20 mouse cellular contexts compared by ENCODE assay signal in the genomic region with DNA sequence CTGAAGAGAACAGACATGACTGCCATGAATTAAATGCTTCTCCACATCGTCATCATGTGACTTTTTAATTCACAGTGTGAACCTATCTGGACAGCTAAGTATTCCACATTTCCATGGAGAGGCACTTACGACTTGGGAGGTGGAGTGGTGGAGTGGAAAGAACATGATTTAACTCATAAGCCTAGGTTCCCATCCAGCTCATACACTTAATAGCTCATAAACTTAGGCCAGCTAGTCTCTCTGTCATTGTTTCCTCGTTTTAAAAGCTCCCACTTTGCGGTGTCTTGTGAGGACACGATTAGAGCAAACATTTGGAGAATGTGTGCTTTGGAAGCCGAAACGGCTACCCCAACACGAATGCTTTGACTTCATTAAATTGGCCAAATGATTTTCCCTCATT.
DNase-seq lines count a peak whose midpoint lies in the region; ATAC-seq and TF ChIP-seq lines count a peak whose summit lies in the region.
"Had no signal": no experiment of that assay in that cellular context is flagged by ENCODE, and none has a peak within 500 bp of the region (broad histone marks: within the 10 kb centered on the region; RNA-seq: fewer than 3 reads in every experiment).

No protein-coding gene starts in this region.

- no peak overlapping the region for H3K9ac ChIP-seq in kidney, postnatal 0 days (ENCODE audit: low read depth, low read length)
- no peak overlapping the region for H3K9ac ChIP-seq in forebrain, embryonic 14.5 days (ENCODE audit: low read length)
- H3K9ac ChIP-seq: embryonic facial prominence, embryonic 12.5 days; forebrain, embryonic 13.5 days had no signal

- no peaks in the 10 kb centered on the region for H3K4me1 ChIP-seq in kidney, postnatal 0 days (replicated peaks; ENCODE audit: insufficient read depth, low read length)
- no peaks in the 10 kb centered on the region for H3K4me1 ChIP-seq in forebrain, embryonic 14.5 days (ENCODE audit: control insufficient read depth, insufficient read depth, low read length)
- H3K4me1 ChIP-seq: embryonic facial prominence, embryonic 10.5 days; embryonic facial prominence, embryonic 12.5 days; forebrain, embryonic 13.5 days had no signal

- H3K27me3 ChIP-seq in kidney, postnatal 0 days (ENCODE audit: insufficient read depth, low read length): no peaks in the 10 kb centered on the region
- H3K27me3 ChIP-seq in forebrain, embryonic 14.5 days (replicated peaks; ENCODE audit: control insufficient read depth, insufficient read depth, low read length): no peaks in the 10 kb centered on the region
- H3K27me3 ChIP-seq: embryonic facial prominence, embryonic 12.5 days; forebrain, embryonic 13.5 days; Patski had no signal

- no peak overlapping the region for H3K27ac ChIP-seq in kidney, postnatal 0 days
- H3K27ac ChIP-seq in forebrain, embryonic 14.5 days (ENCODE audit: low read depth, low read length): no peak overlapping the region
- H3K27ac ChIP-seq: embryonic facial prominence, embryonic 10.5 days; embryonic facial prominence, embryonic 12.5 days; forebrain, embryonic 13.5 days had no signal

- H3K4me2 ChIP-seq in kidney, postnatal 0 days (ENCODE audit: low read length): no peak overlapping the region
- no peak overlapping the region for H3K4me2 ChIP-seq in forebrain, embryonic 14.5 days (ENCODE audit: low read length)
- H3K4me2 ChIP-seq: embryonic facial prominence, embryonic 12.5 days; forebrain, embryonic 13.5 days had no signal

- no peak overlapping the region for H3K4me3 ChIP-seq in kidney, postnatal 0 days (replicated peaks; ENCODE audit: low read depth, low read length)
- H3K4me3 ChIP-seq in forebrain, embryonic 14.5 days (ENCODE audit: low read depth, low read length): no peak overlapping the region
- H3K4me3 ChIP-seq: embryonic facial prominence, embryonic 10.5 days; embryonic facial prominence, embryonic 12.5 days; forebrain, embryonic 13.5 days had no signal

- H3K36me3 ChIP-seq in kidney, postnatal 0 days (ENCODE audit: insufficient read depth, low read length): no peaks in the 10 kb centered on the region
- no peaks in the 10 kb centered on the region for H3K36me3 ChIP-seq in forebrain, embryonic 14.5 days (ENCODE audit: control insufficient read depth, insufficient read depth, low read length)
- H3K36me3 ChIP-seq: embryonic facial prominence, embryonic 10.5 days; embryonic facial prominence, embryonic 12.5 days had no signal

- 62% methylated on average over 8 of the region's 8 CpGs for WGBS in kidney, postnatal 0 days
- WGBS in forebrain, embryonic 14.5 days: 83% methylated on average over 8 of the region's 8 CpGs

- no peaks in the 10 kb centered on the region for H3K9me3 ChIP-seq in kidney, postnatal 0 days (replicated peaks; ENCODE audit: low read length)
- no peaks in the 10 kb centered on the region for H3K9me3 ChIP-seq in forebrain, embryonic 14.5 days (replicated peaks; ENCODE audit: control insufficient read depth, low read length)
- H3K9me3 ChIP-seq: embryonic facial prominence, embryonic 10.5 days; embryonic facial prominence, embryonic 12.5 days; forebrain, embryonic 13.5 days had no signal

- no peak for TF ChIP-seq CTCF in kidney, postnatal 0 days (IDR thresholded peaks at IDR 0.05; ENCODE audit: low read depth)

- ATAC-seq in kidney, postnatal 0 days (replicated peaks; ENCODE audit: low FRiP score, low read depth): no peak
- no peak for ATAC-seq in forebrain, embryonic 14.5 days
- ATAC-seq: activated CD4-positive, CD25-positive, alpha-beta regulatory T cell, adult 4 months; forebrain, embryonic 13.5 days; forebrain, embryonic 16.5 days; Patski had no signal

- peak; percentile 18 for DNase-seq in kidney, postnatal 0 days (ENCODE audit: low spot score)
- no peak for DNase-seq in kidney, postnatal 14 days
- peak; percentile 10 for DNase-seq in lung, postnatal 10 days
- no peak for DNase-seq in lung, postnatal 36 days
- DNase-seq in skeletal muscle tissue, adult 2 months (ENCODE audit: low read depth, low spot score): peak; percentile 1
- DNase-seq in forebrain, embryonic 14.5 days (ENCODE audit: low spot score): no peak
- DNase-seq: adrenal gland, adult 8-10 months; adrenal gland, postnatal 14 days; adrenal gland, postnatal 36 days; cerebellum, adult 11-12 months; cerebellum, adult 2 months; cerebellum, adult 9-10 months; cerebellum, postnatal 10 days; cerebellum, postnatal 25 days had no signal

Comparison
In these comparisons a context has a peak if more than half of its experiments do, and no peak if none do; other contexts are left out.
1. DNase-seq: peak in kidney, postnatal 0 days (single experiment), lung, postnatal 10 days (single experiment) and skeletal muscle tissue, adult 2 months (single experiment); none in kidney, postnatal 14 days (single experiment), lung, postnatal 36 days (single experiment) and forebrain, embryonic 14.5 days (single experiment).